Mouse (Mus musculus): Measurements from ENCODE around the gene Ikzf2.

DNA sequence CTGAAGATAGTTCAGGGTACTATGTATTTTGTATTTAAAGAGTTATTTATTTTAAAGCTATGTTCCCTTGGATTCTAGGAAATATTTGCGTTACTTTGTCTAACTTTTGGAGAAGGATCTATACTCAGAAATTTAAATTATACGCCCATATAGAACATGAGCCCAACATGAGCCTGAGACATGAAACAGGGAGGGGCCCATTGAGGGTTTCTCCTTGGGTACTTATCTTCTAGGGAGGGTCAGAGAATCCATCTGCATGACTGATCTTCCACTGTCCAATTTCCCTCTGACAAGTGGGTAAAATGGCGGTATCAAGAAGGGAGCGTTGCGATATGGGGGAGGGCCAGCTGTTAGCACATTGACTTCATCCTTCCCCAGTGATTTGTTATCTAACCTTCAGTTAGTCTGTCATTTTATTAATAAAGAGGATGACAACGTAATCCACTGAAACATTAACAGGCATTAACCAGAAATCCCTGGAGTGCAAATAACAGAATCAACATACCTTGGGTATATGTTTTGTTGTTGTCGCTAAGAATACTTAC lies 180.4 kb downstream of the Ikzf2 start:
- no peak for TF ChIP-seq CTCF (IDR thresholded peaks at IDR 0.05; ENCODE audit: insufficient read depth, low read depth, low read length)
- no peak for TF ChIP-seq POLR2A (IDR thresholded peaks at IDR 0.05; ENCODE audit: insufficient read depth, low read depth, low read length)
